Mouse (Mus musculus): Measurements from ENCODE around the gene Hnrnpul1.

The Hnrnpul1 gene

DNA sequence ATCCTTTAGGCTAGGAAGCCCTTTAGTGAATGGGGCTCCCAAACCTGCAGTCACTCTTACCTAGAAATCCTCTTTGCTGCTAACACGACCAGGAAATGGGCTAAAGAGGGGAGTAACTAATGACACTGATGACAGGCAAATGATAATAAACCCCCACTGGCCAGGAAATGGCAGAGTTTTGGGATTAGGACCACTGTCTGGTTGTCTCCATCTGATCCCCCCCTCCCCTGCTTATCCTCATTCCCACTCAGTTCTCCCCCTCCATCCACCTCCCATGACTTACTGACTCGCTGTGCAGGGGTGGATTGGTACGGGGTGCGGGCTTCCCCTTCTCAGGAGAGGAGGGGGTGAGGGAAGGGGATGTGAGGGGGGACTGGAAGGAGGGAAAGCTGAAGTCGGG lies 64.5 kb downstream of the Hnrnpul1 start:
- DNase-seq (ENCODE audit: extremely low spot score, low spot score) = no peak

DNA sequence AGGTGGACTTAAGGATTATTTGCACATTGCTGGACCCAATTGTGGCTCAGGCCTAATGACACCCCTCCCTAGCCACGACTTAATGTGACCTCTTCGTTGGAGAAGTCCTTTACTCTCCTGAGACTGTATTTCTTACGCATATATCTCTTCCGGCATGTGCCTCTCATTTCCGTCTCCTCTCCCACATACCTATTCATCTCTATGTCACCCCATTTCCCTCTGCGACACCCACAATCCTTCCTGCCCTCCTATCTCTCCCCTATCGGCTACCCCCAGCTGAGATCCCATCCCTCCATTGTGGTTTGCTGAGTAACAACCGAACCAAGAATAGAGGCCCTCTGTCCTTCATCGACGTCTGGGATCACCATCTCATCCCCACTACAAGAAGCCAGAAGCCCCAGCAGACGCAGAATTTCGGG lies 64.9 kb downstream of the Hnrnpul1 start:
- peak; percentile 24 for DNase-seq (ENCODE audit: extremely low spot score, low spot score)

DNA sequence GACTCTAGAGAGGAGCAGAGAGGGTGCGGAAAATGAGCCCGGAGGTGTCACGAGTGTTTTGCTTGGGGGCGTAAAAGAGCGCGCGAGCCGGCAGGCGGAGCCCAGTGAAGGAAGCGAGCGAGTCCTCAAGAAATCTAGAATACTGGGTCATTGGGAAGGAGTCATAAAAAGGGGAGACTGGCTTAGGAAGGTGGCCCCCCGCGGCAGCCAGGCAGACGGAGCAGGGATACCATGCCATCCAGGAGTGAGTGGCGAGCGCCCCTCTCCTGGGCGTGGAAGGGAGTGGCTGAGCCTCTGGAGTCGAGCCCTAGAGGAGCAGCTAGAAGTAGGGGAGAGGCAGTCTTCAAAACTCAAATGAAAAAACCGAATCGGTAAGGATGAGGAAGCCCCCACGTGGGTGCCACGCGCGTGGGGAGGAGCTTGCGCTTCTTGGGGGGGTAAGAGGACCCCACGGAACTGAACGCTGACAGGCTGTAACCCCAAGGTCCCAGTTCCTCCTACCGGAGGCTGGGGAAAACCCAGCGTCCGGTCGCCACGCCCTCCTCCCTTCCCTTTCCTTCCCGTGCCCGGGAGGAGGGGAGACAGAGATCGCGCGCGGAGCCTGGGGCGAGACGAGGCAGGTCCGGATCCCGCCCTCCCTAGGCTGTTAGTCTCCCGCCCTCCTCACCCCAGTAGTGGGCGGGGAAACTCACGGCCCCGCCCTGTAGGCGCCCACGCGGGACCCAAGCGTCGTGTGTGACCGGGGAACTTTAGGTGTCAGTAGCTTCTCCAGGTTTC lies 65.6 kb downstream of the Hnrnpul1 start:
- peak; percentile 48 for DNase-seq (ENCODE audit: extremely low spot score, low spot score)

DNA sequence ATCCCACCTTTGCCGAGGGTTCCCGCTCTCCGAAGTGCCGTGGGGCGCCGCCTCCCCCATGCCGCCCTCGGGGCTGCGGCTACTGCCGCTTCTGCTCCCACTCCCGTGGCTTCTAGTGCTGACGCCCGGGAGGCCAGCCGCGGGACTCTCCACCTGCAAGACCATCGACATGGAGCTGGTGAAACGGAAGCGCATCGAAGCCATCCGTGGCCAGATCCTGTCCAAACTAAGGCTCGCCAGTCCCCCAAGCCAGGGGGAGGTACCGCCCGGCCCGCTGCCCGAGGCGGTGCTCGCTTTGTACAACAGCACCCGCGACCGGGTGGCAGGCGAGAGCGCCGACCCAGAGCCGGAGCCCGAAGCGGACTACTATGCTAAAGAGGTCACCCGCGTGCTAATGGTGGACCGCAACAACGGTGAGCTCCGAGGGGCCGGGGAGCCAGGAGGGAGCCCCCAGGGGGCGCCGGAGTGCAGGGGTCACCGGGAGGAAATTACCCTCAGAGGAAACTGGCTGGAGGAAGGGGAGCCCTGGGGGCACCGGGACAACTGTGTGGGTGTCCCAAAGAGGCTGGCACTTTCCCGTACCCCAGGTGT lies 66.7 kb downstream of the Hnrnpul1 start:
- DNase-seq (ENCODE audit: extremely low spot score, low spot score) = peak; percentile 57

DNA sequence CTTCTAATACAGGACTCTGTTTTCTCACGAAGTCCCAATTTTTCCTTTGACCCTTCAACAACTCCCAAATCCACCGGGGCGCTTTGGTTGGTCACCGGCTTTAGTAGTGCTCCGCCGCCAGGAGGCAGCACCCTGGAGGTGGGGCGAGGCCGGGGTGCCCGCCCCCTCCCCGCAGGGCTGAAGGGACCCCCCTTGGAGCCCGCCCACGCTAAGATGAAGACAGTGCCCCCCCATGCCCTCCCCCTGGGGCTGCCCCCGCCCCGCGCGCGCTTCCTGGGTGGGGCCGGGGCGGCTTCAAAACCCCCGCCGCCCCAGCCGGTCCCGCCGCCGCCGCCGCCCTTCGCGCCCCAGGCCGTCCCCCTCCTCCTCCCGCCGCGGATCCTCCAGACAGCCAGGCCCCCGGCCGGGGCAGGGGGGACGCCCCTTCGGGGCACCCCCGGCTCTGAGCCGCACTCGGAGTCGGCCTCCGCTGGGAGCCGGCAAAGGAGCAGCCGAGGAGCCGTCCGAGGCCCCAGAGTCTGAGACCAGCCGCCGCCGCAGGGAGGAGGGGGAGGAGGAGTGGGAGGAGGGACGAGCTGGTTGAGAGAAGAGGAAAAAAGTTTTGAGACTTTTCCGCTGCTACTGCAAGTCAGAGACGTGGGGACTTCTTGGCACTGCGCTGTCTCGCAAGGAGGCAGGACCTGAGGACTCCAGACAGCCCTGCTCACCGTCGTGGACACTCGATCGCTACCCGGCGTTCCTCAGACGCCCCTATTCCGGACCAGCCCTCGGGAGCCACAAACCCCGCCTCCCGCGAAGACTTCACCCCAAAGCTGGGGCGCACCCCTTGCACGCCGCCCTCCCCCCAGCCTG lies 67.7 kb downstream of the Hnrnpul1 start, which contains the start of gene Tgfb1:
Tgfb1 (plus strand) TSS at position 323 of the 852 bp plus-strand sequence.
- peak; percentile 81 for DNase-seq (ENCODE audit: extremely low spot score, low spot score)

DNA sequence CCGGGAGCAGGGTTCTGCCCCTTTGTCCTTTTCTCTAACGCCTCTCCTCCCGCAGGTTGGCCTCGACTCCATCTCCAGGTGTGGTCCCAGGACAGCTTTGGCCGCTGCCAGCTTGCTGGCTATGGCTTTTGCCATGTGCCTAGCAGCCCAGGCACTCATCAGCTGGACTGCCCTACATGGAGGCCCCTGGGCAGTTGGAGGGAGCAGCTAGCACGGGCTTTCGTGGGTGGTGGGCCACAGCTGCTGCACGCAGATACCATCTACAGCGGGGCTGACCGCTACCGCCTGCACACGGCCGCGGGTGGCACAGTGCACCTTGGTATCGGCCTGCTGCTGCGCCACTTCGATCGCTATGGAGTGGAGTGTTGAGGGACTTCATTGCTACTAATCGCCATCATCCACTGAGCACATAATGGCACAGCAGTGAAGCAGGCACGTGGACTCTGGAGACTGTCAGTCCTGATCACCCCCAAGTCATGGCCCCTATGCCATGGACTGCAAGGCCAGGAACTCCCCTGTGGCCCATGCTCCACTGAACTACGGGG lies 68.6 kb downstream of the Hnrnpul1 start:
- no peak for DNase-seq (ENCODE audit: extremely low spot score, low spot score)

DNA sequence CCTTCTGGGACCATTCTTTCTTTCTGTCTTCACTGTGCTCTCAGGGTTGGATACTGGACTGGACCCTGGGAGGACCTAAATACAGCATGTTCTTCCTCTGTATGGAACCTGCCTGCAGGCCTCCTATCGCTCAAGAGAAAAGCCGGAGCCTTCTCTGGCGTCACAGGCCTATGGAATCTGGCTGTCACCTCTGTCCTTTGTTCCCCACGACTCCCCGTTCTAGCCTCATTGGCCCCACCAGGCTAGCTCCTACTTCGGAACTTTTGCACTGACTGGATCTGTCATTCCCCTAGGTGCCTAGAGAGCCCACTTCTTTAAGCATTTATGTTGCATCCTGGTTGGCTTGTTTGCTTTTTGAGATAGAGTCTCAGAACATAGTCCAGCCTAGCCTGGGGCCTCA lies 69.9 kb downstream of the Hnrnpul1 start:
- no peak for DNase-seq (ENCODE audit: extremely low spot score, low spot score)

DNA sequence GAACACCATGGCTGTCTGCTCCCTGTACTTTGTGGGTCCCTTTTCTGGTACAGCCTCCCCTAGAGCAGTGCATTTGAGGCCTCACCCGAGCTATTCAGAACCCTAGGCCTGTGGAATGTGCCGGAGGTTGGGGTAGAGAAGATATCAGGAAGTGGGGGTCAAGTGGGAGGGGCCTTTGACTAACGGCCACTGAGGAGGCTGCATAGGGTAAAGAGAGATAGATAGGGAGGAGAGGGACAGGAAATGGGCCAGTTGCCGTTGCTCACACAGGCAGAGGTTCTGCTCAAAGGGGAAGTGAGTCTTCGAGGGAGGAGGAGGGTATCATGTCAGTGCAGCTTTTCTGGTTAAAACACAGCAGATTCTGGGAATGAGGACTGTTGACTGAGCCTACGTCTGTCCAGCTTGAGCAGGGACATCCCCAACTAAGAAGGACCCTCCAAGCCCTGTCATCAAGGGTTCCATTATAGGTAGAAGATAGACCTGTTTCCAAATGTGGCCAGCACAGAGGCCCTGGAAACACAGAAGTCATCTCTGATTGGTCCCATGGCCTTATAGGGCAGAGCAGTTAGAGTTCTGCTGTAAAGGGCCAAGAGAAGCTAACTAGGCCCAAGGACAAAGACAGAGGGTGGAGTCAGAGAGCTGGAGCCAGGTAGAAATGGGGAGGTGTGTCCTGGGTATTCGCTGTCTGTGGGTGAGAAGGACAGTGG lies 70.9 kb downstream of the Hnrnpul1 start:
- no peak for DNase-seq (ENCODE audit: extremely low spot score, low spot score)

DNA sequence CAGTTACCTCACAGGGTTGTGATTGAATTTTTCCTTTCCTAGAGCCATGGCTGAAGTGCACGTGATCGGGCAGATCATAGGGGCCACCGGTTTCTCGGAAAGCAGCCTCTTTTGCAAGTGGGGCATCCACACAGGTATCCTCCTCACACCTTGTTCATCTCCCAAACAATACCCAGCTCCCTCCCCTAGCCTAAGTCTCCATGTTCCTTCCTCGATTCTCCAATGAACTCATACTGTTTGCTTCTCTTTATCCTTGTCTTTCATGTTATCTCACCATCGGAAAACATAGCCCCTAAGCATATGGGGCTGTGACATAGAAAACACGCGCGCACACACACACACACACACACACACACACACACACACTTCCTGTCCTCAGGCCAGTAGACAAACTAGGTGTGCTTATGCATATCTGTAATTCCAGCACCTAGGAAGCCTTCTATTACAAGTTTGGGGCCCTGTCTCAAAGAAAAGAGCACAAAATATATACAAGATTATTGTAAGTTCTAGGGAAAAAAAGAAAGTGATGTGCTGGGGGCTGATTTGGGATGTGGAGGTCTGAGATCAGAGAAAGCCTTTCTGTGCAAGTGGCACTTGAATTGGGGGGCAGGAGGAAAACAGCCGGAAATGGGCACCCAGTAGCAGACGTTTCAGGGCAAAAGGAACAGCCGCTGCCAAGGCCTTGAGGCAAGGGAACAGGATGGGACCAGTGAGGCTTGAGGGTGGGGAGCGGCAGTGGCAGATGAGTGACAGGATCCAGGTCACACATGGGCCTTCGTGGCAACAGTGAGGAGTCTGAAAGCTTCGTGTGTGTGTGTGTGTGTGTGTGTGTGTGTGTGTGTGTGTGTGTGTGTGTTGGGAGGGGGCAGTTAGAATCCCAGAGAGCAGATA lies 73.0 kb downstream of the Hnrnpul1 start:
- DNase-seq (ENCODE audit: extremely low spot score, low spot score) = no peak

DNA sequence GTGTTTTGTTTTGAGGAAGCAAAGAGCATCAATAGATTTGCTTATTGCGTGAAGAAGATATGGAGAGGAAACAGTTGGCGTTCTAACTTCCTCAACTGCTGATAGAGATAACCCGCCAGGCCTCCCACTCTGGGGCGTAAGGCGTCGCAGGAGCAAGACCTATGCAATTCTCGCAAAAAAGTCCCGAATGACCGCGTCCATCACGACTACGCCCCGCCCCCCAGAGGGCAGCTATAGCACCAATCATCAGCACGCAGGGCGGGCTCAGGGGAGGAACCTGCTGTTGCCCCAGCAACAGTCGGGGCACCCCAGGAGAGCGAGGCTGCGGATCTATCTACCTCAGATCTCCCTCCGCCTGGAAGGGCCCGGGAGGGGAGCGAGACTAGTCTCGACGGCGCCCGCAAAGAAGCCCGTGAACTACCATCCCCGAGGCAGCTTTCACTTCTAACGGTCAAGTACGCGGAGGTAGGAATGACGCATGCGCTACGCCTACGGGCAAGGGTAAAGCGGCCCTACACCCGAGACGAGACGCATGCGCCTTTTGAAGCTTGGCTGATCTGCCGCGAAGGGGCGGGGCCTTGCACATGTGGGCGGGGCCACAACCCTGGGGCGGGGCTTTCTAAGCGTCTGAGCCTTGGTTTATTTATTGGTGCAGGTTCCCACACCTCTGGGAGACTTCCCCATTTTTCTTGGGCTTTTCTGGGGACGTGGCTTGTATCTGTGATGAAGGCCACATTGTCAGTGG lies 73.9 kb downstream of the Hnrnpul1 start, which contains the start of gene B9d2:
B9d2 (plus strand) TSS at position 267 of the 745 bp plus-strand sequence.
- DNase-seq (ENCODE audit: extremely low spot score, low spot score) = peak; percentile 96

DNA sequence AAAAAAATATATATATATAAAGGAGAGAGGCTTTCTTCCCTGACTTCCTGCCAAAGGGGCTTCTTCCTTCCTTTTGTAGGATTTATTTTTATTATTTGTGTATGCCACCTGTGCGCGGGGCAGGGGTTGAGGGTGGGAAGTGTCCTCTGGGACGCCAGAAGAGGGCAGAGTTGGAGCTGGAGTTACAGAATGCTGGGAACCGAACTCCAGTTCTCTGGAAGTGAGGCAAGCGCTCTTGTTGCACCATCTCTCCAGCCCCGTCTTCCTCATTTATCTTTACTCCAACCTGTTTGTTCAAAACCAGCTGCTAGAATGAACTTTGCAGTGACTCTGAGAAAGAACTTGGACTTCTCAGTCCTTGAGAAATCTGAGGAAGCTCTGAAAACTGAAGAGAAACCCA lies 74.6 kb downstream of the Hnrnpul1 start:
- no peak for DNase-seq (ENCODE audit: extremely low spot score, low spot score)

DNA sequence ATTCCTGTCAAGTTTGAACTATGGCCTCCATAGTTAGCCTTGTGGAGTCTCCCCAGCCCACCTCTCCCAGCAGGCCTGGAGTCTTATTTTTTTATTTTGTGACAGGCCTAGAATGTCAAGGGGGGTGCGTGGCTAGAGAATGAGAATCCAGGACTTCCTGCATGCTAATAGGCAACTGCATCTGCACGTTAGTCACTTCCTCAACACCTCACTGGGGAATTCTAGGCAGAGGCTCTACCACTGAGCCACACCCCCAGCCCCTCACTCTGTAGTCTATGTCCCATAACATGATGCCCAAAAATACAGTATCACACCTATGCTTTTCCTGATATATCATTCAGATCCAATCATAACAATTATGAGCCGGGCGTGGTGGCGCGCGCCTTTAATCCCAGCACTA lies 77.5 kb downstream of the Hnrnpul1 start:
- DNase-seq (ENCODE audit: extremely low spot score, low spot score) = no peak

DNA sequence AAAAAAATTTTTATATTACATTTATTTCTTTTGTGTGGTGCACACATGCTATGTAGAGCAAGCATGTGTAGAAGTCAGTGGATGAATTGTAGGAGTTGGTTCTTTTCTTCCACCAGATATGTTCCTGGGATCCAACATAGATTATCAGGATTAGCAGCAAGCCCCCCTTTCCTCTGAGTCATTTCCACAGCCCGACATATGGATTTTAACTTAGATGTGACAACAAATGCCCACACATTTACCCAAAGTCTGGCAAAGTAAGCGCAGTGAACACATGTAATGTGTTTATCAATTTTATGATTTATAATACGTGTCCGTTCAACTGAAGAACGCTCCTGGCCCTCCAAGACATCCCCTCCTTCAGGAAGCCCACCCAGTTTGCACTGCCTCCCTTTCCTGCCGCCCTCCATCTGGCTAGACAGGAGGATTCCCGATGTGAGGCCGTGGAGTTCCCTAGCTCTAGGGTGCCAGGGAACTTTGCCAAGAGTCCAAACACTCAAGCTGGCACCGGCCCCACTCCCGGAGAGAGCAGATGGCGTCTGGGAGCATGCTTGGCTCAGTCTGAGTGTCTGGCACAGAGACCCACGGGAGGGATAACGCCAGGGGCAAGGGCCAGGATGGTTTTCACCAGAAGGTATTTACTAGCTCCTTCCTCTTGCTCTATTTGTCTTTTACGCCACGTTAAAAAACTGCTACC lies 78.3 kb downstream of the Hnrnpul1 start:
- no peak for DNase-seq (ENCODE audit: extremely low spot score, low spot score)

DNA sequence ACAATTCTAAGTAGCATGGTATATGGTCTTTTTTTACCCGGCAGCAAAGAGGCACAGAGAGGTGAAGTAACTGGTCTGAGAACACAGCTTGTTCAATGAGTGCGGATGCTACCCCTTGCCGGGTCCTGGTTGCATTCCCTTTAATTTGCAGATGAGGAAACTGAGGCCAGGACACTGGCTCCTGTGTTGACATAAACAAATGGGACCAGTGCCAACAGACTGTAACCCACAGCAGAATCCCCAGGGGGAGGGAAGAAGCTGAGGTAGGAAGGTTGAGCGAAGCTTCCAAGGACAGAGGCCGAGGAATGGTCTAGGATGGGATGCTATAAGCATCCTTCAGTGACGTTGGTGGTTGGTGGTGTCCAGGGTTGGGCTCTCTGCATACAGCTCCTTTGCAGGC lies 79.2 kb downstream of the Hnrnpul1 start:
- no peak for DNase-seq (ENCODE audit: extremely low spot score, low spot score)

DNA sequence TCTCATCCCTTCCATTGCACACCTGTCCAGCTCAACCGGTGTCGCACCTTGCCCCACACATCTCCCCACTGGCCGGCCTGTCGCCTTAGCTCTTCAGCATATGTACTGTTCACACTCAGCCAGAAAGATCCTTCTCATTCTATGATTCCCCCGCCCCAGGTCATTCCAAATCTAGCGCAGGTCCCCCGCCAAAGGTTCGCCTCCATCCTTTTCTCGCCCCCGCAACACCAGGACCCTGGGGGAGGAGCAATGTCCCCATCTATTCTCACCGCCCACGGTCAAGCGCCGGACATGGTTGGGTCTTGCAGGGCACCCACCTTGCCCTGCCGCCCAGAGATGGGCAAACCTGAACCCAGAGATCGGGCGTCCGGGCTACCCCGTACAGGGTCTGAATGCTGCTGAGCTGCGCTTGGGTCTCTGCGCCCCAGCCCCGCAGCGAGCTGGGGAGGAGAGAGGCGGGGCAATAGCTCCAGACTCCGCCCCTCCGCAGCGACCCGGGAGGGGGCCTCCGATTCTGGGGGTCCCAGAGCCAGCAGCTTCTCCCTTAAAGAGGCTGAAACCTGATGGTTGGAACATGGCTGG lies 79.7 kb downstream of the Hnrnpul1 start, which contains the start of gene Tmem91:
Tmem91 (minus strand) TSS at position 448 of the 582 bp plus-strand sequence.
- no peak for DNase-seq (ENCODE audit: extremely low spot score, low spot score)

DNA sequence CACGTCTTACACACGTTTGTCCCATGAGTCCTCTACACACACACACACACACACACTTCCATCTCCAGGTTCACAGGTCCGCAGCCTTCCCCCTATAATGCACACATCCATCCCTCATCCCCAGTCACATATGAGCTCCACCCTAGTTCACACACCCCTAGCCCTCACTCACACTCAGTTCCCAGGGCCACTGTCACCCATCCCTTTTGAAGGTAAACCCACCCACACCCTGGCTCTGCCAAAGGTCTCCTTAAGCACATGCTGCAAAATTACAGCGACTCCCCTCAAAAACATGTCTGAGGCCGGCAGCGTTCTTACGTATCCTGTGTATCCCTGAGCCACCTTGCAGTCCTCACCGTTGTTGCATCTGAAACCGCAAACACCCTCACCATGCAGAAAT lies 80.3 kb downstream of the Hnrnpul1 start:
- no peak for DNase-seq (ENCODE audit: extremely low spot score, low spot score)

DNA sequence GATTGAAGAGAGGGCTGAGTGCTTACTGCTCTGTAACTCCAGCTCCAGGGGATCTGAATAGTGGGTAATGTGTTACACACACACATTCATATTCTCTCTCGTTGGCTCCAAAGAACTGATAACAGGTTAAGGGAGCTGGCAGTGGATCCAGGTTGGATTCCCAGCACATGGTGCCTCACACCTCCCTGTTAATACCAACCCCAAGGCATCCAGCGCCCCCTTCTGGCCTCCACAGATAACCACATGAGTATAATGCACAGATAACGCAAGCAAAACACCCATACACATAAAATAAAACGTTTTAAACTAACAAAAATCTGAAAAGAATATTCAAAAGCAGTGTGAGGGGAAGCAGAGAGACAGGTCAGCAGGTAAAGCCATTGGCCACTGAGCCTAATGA lies 82.1 kb downstream of the Hnrnpul1 start:
- DNase-seq (ENCODE audit: extremely low spot score, low spot score) = no peak

DNA sequence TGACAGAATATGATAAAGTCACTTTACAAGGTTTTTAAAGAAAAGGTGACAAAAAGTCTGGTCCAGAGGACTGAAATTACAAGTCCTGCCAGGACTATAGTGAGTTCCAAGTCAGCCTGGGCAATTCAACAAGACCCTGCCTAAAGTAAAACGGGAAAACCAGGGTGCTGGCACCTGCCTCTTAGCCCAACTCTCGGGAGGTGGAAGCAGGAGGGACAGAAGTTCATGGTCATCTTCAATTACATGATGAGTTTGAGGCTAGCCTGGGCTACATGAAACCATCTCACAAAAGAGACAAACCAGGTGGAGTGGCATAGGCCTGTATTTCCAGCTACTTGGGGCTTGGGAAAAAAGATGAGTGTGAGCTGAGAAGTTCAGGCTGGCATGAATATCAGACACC lies 82.9 kb downstream of the Hnrnpul1 start:
- DNase-seq (ENCODE audit: extremely low spot score, low spot score) = no peak

All from neural tube, embryonic 10.5 days (tissue).